Comparison of ENCODE assay signal across 24 mouse cellular contexts in genomic region chr17:64581962-64582361, GRCm38 (mm10).
"Had no signal": no experiment of that assay in that cellular context is flagged by ENCODE, and none has a peak within 500 bp of the region (broad histone marks: within the 10 kb centered on the region; RNA-seq: fewer than 3 reads in every experiment).

No protein-coding gene starts in this region.

- H3K27me3 ChIP-seq: limb, embryonic 12.5 days; limb, embryonic 15.5 days; midbrain, embryonic 12.5 days; midbrain, embryonic 15.5 days; neural tube, embryonic 12.5 days; neural tube, embryonic 15.5 days had no signal

- H3K9ac ChIP-seq: limb, embryonic 12.5 days; limb, embryonic 15.5 days; liver, embryonic 14.5 days; liver, postnatal 0 days; lung, embryonic 14.5 days; midbrain, embryonic 12.5 days; midbrain, embryonic 15.5 days; neural tube, embryonic 12.5 days; neural tube, embryonic 15.5 days had no signal

- H3K36me3 ChIP-seq: limb, embryonic 12.5 days; limb, embryonic 15.5 days; midbrain, embryonic 12.5 days; midbrain, embryonic 15.5 days; neural tube, embryonic 12.5 days; neural tube, embryonic 15.5 days had no signal

- H3K9me3 ChIP-seq: limb, embryonic 12.5 days; limb, embryonic 15.5 days; midbrain, embryonic 12.5 days; midbrain, embryonic 15.5 days; neural tube, embryonic 12.5 days; neural tube, embryonic 15.5 days had no signal

- H3K4me3 ChIP-seq: limb, embryonic 12.5 days; limb, embryonic 15.5 days; midbrain, embryonic 12.5 days; midbrain, embryonic 15.5 days; neural tube, embryonic 12.5 days; neural tube, embryonic 15.5 days had no signal

- H3K4me1 ChIP-seq: limb, embryonic 12.5 days; limb, embryonic 15.5 days; midbrain, embryonic 12.5 days; neural tube, embryonic 12.5 days; neural tube, embryonic 15.5 days had no signal

- ATAC-seq: intestine, embryonic 16.5 days; liver, postnatal 0 days; lung, postnatal 0 days; midbrain, embryonic 15.5 days had no signal

- DNase-seq: kidney, adult 18-20 months; kidney, adult 9 months; kidney, postnatal 14 days; kidney, postnatal 4 days; left cerebral cortex, postnatal 4 days; liver, postnatal 0 days; lung, embryonic 14.5 days; right cerebral cortex, adult 18-20 months; right cerebral cortex, postnatal 14 days; right cerebral cortex, postnatal 4 days; thymus, adult 18-20 months; thymus, postnatal 36 days had no signal

- H3K4me2 ChIP-seq: limb, embryonic 12.5 days; limb, embryonic 15.5 days; liver, embryonic 11.5 days; lung, embryonic 14.5 days; midbrain, embryonic 12.5 days; midbrain, embryonic 15.5 days; neural tube, embryonic 12.5 days; neural tube, embryonic 15.5 days had no signal

- H3K27ac ChIP-seq: limb, embryonic 12.5 days; limb, embryonic 15.5 days; liver, embryonic 14.5 days; macrophage; midbrain, embryonic 12.5 days; midbrain, embryonic 15.5 days; neural tube, embryonic 12.5 days; neural tube, embryonic 15.5 days; stomach, postnatal 0 days had no signal
